Mouse (Mus musculus) cortical plate, adult 2 months (tissue): ENCODE data around the gene Bhlhe23.

ENCODE experiments used
- CTCF ChIP-seq: fragments of 200-500 bp; IDR thresholded peaks from 2 replicates; pipeline ENCODE4 v1.5.1; 2011; ENCODE audit warnings: mild to moderate bottlenecking, control low read depth, low read length; ENCODE audit not compliant: insufficient read depth; ENCODE audit errors: extremely low read depth
- POLR2A ChIP-seq: fragments of 200-500 bp; IDR thresholded peaks from 2 replicates; pipeline ENCODE4 v1.6.1; 2011; ENCODE audit warnings: mild to moderate bottlenecking, low read length, control low read depth; ENCODE audit not compliant: insufficient read depth; ENCODE audit errors: extremely low read depth

GRCm38 (mm10) chr2:180727613-180728021 lies 49.1 kb downstream of the Bhlhe23 start:
- no peak for TF ChIP-seq POLR2A
- no peak for TF ChIP-seq CTCF
